In genomic region chr1:188948276-188948675, GRCm38 (mm10) we compare ENCODE assay signal across 13 mouse cellular contexts. TPM values are rescaled to one million over a fixed set of nuclear protein-coding genes. Genes with fewer than 3 reads are reported as not detected.
DNase-seq lines count a peak whose midpoint lies in the region; ATAC-seq and TF ChIP-seq lines count a peak whose summit lies in the region.
"Had no signal": no experiment of that assay in that cellular context is flagged by ENCODE, and none has a peak within 500 bp of the region (broad histone marks: within the 10 kb centered on the region; RNA-seq: fewer than 3 reads in every experiment).

No protein-coding gene starts in this region.

- ATAC-seq in forebrain, embryonic 12.5 days (ENCODE audit: low FRiP score), result 0 out of 2 replicates have a peak, but pooled peaks have one; percentile 11
- no peak for ATAC-seq in lung, embryonic 14.5 days (ENCODE audit: insufficient read depth)
- ATAC-seq in granulocyte monocyte progenitor cell, adult 5-6 weeks (replicated peaks; ENCODE audit: poor library complexity, severe bottlenecking), result peak; percentile 47
- ATAC-seq: lung, postnatal 0 days had no signal

- H3K4me3 ChIP-seq in forebrain, embryonic 12.5 days (replicated peaks), result no peak overlapping the region
- H3K4me3 ChIP-seq in forebrain, embryonic 10.5 days, result no peak overlapping the region
- no peak overlapping the region for H3K4me3 ChIP-seq in lung, embryonic 14.5 days (ENCODE audit: low read depth, low read length)
- H3K4me3 ChIP-seq: heart, embryonic 12.5 days had no signal

- no peaks in the 10 kb centered on the region for H3K36me3 ChIP-seq in forebrain, embryonic 12.5 days (replicated peaks)
- H3K36me3 ChIP-seq in forebrain, embryonic 10.5 days (replicated peaks), result no peaks in the 10 kb centered on the region
- H3K36me3 ChIP-seq in lung, embryonic 14.5 days (ENCODE audit: insufficient read depth), result no peaks in the 10 kb centered on the region
- H3K36me3 ChIP-seq: heart, embryonic 12.5 days had no signal

- H3K27ac ChIP-seq in forebrain, embryonic 12.5 days, result no peak overlapping the region
- no peak overlapping the region for H3K27ac ChIP-seq in forebrain, embryonic 10.5 days
- no peak overlapping the region for H3K27ac ChIP-seq in lung, embryonic 14.5 days (ENCODE audit: low read depth)
- H3K27ac ChIP-seq: kidney, postnatal 0 days had no signal

- H3K9ac ChIP-seq in forebrain, embryonic 12.5 days, result no peak overlapping the region
- no peak overlapping the region for H3K9ac ChIP-seq in lung, embryonic 14.5 days
- H3K9ac ChIP-seq: heart, embryonic 12.5 days had no signal

- no peak for DNase-seq in forebrain, embryonic 10.5 days (ENCODE audit: extremely low spot score, low spot score)
- peak; percentile 26 for DNase-seq in lung, embryonic 14.5 days
- DNase-seq in lung, adult 18-20 months, result no peak
- peak; percentile 56 to 72 for DNase-seq in right cerebral cortex, postnatal 10 days (ENCODE audit: low spot score in 2 of 2)
- no peak for DNase-seq in right cerebral cortex, adult 18-20 months
- DNase-seq in heart, postnatal 4 days, result no peak
- DNase-seq: cerebellum, adult 11 months; embryo, embryonic 11 days had no signal

- H3K27me3 ChIP-seq in forebrain, embryonic 12.5 days, result no peaks in the 10 kb centered on the region
- no peaks in the 10 kb centered on the region for H3K27me3 ChIP-seq in forebrain, embryonic 10.5 days (ENCODE audit: poor library complexity, severe bottlenecking)
- H3K27me3 ChIP-seq in lung, embryonic 14.5 days (ENCODE audit: insufficient read depth, low read length), result no peaks in the 10 kb centered on the region
- H3K27me3 ChIP-seq: heart, embryonic 12.5 days had no signal

- 77% methylated on average over 9 of the region's 9 CpGs for WGBS in forebrain, embryonic 12.5 days
- 84% methylated on average over 9 of the region's 9 CpGs for WGBS in forebrain, embryonic 10.5 days
- 61% methylated on average over 9 of the region's 9 CpGs for WGBS in lung, embryonic 14.5 days

- H3K9me3 ChIP-seq in forebrain, embryonic 12.5 days, result no peaks in the 10 kb centered on the region
- no peaks in the 10 kb centered on the region for H3K9me3 ChIP-seq in forebrain, embryonic 10.5 days
- H3K9me3 ChIP-seq in lung, embryonic 14.5 days (ENCODE audit: low read depth, low read length), result no peaks in the 10 kb centered on the region
- H3K9me3 ChIP-seq: heart, embryonic 12.5 days had no signal

- H3K4me1 ChIP-seq in forebrain, embryonic 12.5 days, result no peaks in the 10 kb centered on the region
- peaks cover 15% of the 10 kb centered on the region for H3K4me1 ChIP-seq in forebrain, embryonic 10.5 days
- peaks cover 9% of the 10 kb centered on the region; the same call in 1 of the 2 replicates for H3K4me1 ChIP-seq in lung, embryonic 14.5 days (ENCODE audit: insufficient read depth)
- H3K4me1 ChIP-seq: heart, embryonic 12.5 days had no signal

- no peak overlapping the region for H3K4me2 ChIP-seq in forebrain, embryonic 12.5 days
- no peak overlapping the region for H3K4me2 ChIP-seq in lung, embryonic 14.5 days
- H3K4me2 ChIP-seq: heart, embryonic 12.5 days had no signal

- no peak for TF ChIP-seq CTCF in lung, embryonic 14.5 days (IDR thresholded peaks at IDR 0.05; ENCODE audit: low read depth)

RNA-seq across cellular contexts. Expression of gene Kctd3, which starts 59.4 kb away (rescaled TPM):
- 37.9 and 39.4 TPM in 2 replicates for polyA plus RNA-seq in forebrain, embryonic 12.5 days (2016; fragmentation: Nextera tagmentation; extraction: Ambion mirVana)
- polyA plus RNA-seq in forebrain, embryonic 10.5 days (2016; fragmentation: Nextera tagmentation; extraction: Ambion mirVana), result 27.4 and 27.9 TPM in 2 replicates
- polyA plus RNA-seq in lung, embryonic 14.5 days (2014; fragmentation: Nextera tagmentation; extraction: Ambion mirVana), result 38.7 and 45.9 TPM in 2 replicates
- total RNA-seq in granulocyte monocyte progenitor cell, adult 5-6 weeks (2014; fragmentation: Nextera tagmentation), result 10.5 and 19.1 TPM in 2 replicates
- total RNA-seq in granulocyte monocyte progenitor cell, adult 5-6 weeks (2017), result 17.5 and 21.8 TPM in 2 replicates
- total RNA-seq in heart, postnatal 4 days (2021), result 10 to 100 TPM; 34.9 to 41.4 TPM

Comparison
In these comparisons a context has a peak if more than half of its experiments do, and no peak if none do; other contexts are left out.
1. DNase-seq: peak in lung, embryonic 14.5 days (single experiment) and right cerebral cortex, postnatal 10 days (2 of 2); none in forebrain, embryonic 10.5 days (single experiment), lung, adult 18-20 months (0 of 2), right cerebral cortex, adult 18-20 months (single experiment) and heart, postnatal 4 days (single experiment).